Mouse (Mus musculus) neutrophil, adult 5-6 weeks (primary cell): ENCODE data around the gene Pik3ap1. TPM values are rescaled to one million over a fixed set of nuclear protein-coding genes. Genes with fewer than 3 reads are reported as not detected.

Experiments used
- ATAC-seq: fragments of 151-379, 151-347 bp; 2 replicates; pipeline ENCODE4 v1.8.0; 2017; ENCODE audit warnings: mild to moderate bottlenecking, moderate TSS enrichment; ENCODE audit not compliant: insufficient number of reproducible peaks, poor library complexity, low FRiP score, severe bottlenecking; ENCODE audit errors: extremely low read depth
- total RNA-seq: library from RNA; stranded (forward); fragments of 200-1000 nt; gene quantifications from 2 replicates; pipeline ENCODE4 v1.2.3, GENCODE M21; 2017

Pik3ap1 gene
- total RNA-seq, 1 experiment from 2014 or later, result 103 TPM

DNA sequence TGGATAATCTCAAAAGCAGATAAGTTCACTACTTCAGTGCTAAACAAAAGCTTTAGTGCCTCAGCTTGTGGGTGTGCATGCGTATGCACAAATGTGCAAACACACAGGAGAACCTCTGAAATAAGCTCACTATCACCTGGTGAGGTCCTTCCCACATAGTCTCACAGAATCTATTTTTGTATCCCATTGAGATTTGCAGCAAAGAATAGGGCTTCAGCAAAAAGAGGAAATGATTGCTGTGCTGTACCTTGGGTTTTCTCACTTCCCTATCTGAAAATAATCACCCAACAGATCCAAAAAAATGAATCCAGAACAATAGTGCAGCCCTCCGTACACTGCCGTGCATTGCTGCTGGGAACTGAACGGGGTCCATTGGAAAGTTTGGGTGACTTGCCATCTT is 12.6 kb downstream of the Pik3ap1 start:
- ATAC-seq, result peak; percentile 66

DNA sequence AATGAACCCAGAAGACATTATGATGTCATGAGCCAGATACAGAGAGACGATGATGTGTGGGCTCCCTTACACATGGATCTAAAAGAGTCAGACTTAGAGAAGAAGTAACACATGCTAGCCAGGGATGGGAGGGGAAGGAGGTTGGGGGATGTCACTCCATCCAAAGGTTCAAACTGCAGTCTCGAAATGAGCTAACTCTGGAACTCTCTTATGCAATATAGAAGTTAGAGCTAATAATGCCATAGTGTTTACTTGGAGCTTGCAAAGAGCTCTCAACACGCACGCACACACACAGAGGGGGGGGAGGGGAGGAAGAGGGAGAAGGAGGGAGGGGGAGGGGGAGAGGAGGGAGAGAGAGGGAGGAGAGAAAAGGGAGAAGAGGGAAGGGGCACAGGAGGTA is 13.5 kb downstream of the Pik3ap1 start:
- no peak for ATAC-seq

DNA sequence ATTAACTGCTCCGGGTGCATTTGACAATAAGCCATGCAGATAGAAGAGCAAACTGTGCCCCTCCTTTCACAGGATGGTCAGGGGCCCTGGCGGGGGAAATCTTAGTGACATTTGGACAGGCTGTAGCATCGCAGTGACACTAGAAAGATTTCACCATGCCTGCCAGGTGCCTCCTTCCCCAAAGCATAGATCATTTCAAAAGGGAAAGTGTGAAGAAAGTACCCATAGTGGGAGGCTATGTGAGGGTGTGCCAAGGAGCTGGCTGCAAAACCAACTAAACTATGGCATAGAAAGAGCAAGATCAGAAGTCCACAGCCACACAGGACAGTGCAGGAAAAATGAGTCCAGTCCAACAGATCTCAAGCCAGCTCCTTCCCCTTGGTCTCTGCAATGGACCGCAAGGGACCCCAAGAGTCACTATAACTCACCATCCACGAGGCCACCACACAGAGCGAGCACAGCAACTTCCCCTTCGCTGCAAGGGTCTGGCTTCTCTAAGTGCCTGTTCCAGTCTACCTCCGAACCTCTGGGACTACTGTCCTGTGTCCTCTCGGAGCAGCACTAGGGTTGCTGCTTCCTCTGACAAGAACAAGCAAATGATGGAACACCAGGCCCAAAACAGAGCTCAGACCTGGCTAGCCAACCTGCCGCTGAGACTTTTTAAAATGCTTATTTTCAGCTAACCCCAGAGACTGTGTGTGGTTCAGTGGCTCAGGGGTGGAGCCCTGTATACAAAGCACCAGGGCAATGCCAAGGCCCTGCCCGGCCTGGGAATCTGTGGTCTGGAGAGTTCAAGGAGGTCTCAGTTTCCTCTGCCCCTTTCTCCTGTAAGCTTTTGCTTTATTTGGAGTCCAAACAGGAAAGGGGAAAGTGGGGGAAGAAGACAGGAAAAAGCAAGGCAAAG is 15.1 kb downstream of the Pik3ap1 start:
- peak; percentile 46 for ATAC-seq

DNA sequence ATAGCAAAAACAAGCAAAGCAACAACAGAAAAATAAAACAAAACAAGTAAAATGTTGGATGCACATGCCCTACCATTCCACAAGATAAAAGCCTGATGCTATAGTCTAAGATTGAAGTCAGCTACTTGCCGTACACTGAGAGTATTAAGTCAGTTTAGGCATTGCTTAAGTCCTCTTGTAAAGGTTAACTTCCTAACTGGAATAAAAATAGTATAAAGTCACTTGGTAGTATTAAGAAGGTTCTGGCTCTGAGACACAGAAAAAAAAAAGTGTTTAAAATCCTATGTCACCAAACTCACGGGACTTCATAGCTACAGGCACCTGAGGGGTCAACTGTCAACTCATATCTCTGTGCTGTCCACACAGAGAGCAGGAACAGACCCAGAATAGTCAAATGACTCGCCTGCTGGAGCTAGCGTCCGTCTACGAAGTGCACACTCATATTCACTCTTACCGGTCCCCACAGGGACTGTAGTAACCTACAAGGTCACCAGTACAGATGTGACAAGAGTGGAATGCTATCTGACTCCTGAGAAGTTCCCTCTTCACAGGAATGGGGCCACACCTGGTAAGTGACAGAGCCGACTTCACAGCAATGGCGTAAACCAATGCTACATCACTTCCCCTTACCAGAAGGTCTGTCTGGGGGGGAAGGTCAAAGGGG is 17.9 kb downstream of the Pik3ap1 start:
- ATAC-seq, result peak; percentile 51

DNA sequence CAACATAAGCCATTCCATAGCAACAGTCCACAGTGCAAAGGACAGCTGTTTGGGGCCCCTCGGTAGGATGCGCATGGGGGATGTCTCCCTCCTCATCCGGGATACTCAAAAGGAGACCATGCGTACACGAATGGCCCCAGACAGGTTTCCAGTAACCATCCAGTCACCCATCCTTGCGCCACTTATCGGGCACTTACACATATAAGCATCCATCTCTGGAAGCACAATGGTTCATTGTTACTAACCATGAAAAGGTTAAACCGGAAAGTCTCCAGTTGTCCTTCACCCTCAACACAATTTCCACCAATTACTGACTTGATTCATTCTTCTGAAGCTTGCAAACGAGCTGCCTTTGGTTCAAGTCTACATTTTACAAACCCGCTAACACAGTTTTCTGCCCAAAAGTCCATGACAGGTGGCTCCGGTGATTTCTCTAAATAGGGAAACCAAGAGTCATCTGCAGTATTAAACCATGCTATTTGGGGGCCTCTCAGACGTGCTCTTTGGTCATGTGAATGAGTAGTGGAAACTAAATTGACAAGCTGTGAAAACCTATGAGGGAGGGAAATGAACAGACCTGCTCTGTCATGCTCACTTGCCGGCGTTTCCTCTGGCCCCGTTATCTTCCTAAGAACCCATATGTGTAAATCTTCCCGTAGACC is 18.6 kb downstream of the Pik3ap1 start:
- no peak for ATAC-seq

DNA sequence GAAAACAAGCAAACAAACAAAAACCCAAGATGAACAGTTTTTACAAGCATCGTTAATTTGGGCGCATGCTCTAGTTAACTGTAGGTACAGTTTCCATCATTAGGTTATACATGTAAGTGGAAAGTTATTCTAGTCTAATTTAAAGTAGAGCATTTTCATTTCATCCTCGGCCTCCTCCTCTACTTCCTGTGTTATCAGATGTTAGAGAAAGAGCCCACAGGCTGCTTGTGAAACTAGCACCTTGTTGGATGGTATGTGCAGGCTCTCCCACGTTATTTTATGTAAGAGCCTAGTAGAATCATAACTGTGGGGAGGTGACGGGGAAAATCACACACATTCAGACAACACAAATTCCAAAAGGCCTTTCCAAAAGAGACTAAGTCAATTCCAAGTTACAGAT is 19.3 kb downstream of the Pik3ap1 start:
- no peak for ATAC-seq

DNA sequence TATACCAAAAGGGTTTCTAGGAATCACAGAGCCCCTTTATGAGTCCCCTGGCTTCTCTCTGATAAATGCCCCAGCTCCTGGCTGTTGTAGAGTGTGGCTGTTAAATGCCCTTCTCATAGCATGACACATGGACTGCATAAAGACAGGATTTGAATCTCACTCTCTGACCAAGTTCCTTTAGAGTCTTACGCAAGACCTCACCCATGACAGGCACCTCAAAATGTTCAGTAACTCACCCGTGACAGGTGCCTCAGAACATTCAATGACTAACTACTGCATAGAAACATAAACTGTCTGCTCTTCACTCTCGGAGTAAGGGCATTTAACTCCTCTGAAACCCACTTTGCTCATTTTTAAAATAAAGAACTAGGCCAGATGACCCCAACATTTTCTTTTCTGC is 20.4 kb downstream of the Pik3ap1 start:
- ATAC-seq, result peak; percentile 68

DNA sequence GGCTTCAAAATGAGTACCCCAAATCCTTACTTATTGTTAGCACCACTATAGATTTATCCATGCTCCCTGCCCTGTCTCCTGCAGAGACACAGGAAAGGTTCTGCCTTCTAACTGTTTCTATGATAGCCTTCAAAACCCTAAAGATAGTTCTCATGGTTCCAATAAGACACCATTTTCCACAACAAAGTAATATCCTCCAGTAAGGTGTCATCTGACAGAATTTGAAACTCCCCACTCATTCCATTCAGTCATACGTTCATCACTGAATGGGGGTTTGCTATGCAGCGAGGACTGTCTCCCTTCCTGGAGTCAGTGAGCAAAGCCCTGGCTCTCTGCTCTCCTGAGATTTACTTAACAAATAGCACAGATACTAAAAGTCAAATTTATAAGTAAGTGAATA is 21.9 kb downstream of the Pik3ap1 start:
- no peak for ATAC-seq

DNA sequence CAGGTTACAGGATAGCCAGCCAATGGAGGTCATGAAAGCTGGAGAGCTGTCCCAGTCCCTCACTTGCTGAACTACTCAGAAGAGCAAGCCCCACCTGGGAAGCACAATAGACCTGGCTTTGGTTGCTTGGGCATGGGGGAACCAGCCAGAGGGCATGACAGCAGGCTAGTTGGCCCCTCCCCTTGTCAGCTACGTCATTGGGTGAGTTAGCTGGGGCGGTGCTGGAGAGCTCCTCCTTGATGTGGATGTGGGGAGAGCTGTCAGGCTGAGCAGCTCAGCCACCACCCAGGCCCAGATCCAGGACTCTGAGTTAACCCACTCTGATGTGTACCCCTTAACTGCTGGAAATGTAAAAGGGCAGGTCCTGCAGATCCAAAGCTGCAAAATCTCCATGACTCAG is 24.4 kb downstream of the Pik3ap1 start:
- peak; percentile 61; the same call in 1 of the 2 replicates for ATAC-seq

DNA sequence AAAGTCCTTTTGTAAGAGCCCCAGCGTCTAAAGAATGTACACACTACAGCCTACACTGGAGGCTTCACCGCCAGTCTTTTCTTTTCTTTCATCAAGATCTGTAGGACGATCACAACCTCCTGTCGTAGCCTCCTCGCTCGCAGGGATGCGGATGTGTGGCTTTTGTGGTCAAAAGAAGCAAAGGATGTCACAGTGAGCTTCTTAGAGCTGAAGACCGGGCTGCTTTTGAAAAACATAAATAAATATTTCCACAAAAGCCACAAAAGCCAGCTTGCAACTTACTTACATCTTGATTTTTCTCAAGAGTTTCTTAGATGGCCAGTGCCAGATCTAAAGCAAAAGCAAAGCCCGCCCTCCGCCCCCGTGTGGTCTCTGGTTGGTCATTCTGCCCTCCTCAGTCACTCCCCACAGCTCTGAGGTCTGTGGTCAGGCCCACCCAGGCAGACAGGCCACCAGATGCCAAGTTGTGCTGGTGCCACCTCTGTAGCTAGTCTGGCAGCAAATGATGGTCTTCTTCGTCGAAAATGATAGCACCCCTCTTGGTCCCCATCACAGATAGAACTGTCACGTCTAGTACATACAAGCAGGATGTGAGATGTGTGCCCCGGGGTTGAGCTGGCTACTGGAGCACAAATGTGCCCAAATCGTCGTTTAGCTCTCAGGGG is 30.5 kb downstream of the Pik3ap1 start:
- ATAC-seq, result peak; percentile 72

DNA sequence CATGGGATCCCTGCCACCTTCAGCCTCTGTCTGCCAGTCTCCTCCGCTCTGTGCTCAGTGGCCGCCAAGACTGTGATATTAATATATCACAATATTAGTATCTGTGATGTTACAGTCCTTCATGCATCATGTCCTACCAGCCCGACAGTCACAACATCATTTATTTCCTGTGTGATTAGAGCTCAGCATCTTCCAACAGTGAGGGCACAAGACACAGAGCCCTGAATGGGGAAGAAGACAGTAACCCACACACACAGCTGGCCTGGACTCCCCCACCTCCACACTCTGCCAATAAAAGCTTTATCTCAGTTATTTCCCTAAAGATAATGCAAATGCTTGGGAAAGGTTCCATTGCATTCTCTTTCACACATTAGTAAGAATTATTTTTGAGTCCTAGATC is 35.3 kb downstream of the Pik3ap1 start:
- ATAC-seq, result no peak

DNA sequence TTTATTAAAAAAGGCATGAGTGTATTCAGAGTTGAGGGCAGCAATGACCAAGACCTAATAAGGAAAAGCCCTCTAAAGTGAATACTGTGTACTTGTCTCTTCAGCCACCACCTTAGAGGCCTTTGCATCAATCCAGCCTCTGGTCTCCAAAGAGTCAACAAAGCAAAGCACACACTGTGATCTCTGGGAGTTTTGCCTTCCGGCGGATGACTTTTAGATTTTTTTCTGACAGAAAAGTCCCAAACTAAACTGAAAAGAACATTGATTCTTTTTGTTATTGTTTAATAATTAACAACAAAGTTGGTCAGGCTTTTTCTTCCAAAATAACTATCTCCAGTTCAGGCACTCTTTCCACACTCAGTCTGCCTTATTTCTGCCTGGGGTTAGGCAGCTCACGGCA is 36.7 kb downstream of the Pik3ap1 start:
- no peak for ATAC-seq

DNA sequence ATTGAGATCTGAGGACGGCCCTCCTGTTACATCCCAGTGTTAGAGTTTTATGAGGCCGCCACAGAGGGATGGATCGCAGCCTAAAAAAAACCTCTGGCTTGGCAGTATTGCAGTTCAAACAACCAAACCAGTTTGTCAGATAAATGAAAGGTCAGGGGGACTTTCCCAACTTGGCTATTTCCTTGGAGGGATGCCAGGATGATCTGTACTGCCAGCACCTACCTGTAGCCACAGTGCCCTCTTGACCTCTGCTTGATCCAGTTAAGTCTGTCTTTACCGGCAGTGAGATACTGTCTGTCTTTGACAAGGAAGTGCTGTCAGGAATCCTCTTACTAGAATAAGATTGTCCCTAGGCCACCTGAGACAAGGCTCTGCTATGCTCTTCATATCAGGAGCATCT is 37.6 kb downstream of the Pik3ap1 start:
- no peak for ATAC-seq

DNA sequence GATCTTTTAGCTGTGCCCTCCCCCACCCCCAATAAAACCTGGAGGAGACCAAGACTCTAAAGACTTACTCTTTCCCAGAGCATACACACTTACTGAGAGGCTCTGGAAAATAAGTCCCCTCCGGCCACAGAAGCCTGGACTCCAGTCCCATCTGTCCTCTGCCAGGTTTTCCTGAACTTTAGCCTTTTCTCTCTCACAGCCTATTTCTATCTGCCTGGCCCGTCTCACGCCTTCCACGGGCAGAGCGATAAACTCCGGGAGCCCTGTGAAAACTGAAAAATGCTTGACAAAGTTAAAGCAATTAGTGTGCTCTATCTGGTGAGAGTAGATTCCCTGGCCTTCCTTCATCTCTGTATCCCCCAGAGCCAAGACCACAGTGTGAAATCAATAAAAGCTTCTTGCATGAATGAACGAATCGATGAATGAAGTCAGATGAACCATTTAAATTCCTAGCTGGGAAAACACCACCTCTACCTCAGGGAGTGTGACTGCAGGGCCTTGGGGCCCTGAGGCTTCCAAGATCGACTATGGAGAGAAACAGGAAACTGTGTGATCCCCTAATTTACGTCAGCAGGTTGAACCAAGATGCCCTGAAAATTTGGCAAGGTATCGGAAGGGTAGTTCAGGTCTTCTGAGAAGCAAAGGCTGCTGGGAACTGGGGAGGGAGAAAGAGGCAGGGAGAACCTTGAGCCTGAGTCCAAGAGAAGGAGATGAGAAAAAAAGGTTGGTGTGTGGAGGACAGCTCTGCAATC is 38.6 kb downstream of the Pik3ap1 start:
- ATAC-seq, result no peak

DNA sequence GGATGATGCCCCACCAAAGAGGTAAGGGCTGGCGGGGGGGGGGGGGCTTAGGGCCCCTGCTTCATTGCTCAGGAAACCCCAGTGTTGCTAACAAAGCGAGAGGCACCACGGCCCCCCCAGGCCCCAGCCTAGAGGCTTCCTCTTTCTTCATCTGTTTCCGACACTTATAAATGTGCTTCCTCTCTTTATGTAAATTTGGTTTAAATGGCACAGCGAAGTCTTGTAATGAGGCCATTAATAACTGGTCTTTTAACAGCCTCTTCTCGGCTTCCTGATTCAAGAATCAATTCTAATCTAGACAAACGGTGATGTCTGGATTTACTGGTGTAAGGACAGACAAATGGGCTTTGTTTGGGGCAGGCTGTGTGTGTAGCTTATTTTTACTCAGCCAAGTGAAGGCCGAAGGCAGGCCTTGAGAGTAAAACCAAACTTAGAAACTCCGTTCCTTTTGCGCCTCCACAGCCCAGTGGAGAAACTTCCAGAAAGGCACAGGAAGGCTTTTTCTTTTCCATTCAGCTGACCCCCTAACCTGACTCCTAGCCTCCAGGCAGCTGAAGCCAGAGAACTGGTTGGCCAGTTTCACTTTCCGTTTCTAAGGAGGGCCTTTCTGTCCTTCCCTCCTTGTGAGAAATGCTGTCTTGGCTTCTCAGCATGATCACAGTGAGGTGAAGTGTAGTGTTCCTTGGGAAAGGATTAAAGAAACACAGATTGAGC is 39.7 kb downstream of the Pik3ap1 start:
- ATAC-seq, result peak; percentile 82

DNA sequence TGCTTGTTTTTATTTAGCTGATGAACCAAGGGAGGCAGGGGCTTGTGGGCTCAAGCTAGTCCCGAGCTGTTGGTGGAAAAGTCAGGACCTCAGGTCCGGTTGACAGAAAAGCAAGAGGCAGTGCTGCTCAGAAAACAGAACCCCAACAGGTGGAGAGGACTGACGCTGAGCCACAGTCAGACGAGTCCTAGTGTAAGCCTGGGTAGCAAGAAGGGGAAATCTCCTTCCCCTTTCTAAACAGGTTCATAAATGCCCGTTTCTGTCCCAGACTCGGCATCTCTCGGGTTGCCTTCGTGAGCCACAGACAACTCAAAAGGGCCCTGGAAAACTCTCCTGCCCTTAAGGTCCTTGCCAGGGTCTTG is 40.3 kb downstream of the Pik3ap1 start:
- ATAC-seq, result peak; percentile 64

DNA sequence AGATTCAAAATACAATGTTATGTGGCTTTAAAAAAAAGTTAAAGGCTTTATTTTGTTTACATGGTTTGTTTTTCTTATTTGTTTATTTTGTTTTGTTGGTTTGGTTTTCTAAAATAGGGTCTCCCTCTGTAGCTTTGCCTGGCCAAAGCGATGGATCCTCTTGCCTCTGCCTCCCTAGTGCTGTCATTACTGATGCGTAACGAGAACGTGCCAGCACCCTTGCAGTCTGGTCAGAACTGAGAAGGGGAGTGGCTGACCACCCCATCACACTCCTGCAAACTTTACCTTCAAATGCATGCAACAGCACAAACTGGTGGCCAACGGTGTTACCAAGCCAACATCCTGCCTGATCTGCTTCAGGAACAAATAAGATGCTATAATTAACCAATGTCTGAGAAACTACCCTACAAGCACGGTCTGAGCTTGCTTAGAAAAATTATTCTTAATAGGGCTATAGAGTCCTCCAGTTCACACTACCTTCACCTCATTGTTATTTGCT is 42.3 kb downstream of the Pik3ap1 start:
- ATAC-seq, result no peak

DNA sequence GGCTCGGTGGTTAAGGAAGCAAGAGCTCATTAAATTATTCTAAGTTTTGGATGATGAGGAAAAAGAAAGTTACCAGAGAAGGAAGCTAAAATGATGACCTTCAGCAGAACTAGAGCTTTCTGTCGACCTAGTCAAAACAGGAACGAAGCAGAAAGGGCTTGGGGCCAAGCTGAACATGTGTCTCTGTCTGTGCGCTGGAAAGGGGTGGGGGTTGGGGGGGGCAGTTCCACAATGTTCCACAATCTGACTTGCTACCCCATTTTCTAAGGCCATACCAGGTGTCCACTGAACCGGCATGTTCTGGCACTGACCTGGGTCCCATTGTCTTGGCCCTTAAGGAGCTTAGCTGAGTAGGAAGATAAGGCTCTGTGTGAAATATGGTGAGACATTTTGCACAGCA is 43.2 kb downstream of the Pik3ap1 start:
- 0 out of 2 replicates have a peak, but pooled peaks have one; percentile 13 for ATAC-seq
